Mouse (Mus musculus): ENCODE measurements around the gene P2ry13.

DNA sequence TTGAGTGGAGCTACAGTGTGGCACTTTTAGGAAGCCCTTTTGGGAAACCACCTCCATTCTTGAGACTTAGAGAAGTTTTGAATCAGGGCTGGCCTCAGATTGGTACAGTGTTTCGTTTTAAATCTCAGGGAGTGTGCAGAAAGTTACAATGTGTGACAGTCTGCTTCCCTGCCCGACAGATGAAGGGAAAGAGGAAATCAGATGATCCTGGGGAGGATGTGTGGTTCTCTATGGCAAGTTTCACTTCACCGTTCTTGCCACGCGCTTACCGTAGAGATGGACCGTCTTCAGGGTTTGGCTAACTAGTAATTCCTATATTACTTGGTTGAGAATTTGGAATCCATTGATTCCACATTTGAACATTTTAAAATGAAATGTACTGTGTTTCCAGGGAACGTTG lies 1.1 kb upstream of the P2ry13 start:
- no peak for TF ChIP-seq CTCF (IDR thresholded peaks at IDR 0.05; ENCODE audit: insufficient read depth, low read depth, low read length)
- no peak for TF ChIP-seq POLR2A (IDR thresholded peaks at IDR 0.05; ENCODE audit: insufficient read depth, low read depth, low read length)
